Mouse (Mus musculus) right cerebral cortex, adult 18-20 months (tissue): ENCODE measurements at regions not wholly inside any gene's neighbourhood (a gene's known extent, or its start where the extent isn't known, plus 50 kb on each side); places are given as distances from the start of the nearest gene placed in this dataset.

Experiments used
- DNase-seq: peaks from one replicate; pipeline ENCODE4 v3.0.0; 2022; ENCODE audit warnings: mixed read lengths

DNA sequence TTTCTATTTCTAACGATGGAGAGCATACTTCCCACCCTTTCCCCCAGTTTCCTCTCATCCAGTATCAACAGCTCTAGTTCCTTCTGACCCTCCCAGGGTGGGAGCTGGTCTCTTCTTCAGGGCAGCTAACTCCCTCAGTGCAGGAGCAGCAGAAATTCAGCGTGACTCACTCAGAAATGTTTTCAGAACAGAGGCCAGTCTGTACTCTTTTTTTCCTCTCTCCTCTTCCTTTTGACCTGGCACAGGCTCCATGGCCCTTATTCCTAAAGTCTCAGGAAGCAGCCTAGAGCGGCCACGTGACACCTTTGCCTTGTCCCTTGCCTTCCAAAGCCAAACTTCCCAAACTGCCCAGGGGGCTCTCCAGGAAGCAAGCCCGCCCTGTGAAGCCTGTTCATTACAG is 55.4 kb downstream of the Pja1 start:
- no peak for DNase-seq

DNA sequence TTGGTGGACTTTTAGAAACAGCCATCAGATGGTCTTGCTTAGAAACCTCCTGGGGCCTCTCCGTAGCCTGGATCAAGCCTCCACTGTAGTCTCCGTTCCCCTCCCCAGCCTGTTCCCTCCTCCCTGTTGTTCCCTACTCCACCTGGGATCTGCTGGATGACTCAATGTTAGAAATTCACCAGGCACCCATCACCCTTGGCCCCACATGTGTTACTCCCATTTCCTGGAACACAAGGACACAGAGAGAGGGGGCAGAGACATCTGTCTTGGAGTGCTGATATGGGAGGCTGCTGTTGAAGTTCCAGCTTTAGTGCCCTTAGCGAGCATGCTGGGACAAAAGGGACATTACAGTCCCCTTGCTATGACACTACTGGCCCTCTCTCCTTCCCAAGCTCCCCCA is 60.1 kb downstream of the Pja1 start:
- DNase-seq: no peak

DNA sequence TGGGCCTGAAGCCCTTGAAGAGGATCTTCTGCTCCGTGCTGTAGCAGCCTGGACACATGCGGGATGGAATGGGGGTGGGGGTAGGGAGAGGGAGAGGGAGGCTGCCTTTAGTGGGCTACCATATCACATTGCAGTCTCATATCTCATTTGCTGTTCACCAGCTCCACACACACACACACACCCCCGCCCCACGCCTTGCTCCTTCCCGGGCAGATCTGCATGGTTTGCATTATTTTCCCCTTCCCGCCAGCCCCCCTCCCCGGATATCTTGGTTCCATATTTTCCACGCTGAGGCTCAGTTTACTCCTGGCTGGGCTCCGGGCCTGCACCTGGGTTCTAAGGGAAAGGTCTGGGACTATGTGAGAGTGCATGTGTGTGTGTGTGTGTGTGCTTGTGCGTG is 61.2 kb downstream of the Pja1 start:
- DNase-seq: no peak

DNA sequence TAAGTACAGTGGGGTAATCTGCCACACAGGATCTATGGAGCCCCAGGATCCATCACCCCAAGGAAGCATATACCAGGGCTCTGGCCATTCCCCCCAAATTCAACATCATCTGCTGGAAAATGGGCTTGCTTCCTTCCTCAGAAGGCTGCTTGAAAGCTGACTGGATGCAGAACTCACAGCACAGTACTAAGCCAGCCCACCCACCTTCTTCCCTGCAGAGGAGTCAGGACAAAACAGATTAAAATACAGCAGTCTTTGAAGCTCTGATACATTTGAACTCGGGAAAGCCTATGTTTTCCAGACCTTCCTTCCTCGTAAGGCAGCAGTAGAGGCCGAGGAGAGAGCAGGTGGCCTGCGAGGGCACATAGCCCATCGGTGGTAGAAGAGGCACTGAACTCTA is 61.7 kb downstream of the Pja1 start:
- no peak for DNase-seq

DNA sequence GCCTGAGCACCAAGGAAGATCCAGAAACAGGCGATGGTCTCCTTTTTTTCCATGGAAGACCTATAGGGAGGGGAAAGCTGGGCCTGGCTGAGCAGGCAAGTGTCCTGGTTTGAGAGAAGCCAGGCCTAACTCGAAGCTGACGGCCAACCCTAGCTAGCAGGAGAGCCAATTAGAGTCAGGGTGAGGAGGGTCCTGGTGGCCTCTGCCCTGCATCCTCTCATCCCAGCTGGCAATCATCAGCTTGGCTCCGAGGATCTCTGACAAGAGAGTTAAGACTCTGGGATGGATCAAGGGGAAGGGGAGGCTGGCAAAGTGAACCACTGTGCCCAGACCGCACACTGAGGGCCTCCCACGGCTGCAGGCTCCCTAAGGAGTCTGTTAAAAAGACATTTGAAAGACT is 62.3 kb downstream of the Pja1 start:
- no peak for DNase-seq

DNA sequence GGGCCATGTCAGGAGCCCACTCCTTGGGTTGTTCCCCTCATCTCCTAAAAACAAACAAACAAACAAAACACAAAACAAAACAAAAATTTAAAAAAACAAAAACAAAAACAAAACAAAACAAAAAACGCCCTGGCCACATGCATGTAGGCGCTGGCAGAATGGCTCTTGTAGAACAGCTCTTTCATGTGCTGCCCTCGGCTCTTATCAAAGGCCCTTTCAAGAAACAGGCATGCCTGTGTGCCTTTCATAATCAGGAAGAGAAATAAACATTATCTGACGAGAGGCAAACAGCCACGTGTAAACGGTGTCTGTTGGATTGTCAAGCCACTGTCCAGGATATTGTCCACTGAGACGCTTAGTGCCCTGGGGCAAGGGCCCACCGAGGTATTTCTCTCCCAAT is 65.2 kb downstream of the Pja1 start:
- DNase-seq: no peak

DNA sequence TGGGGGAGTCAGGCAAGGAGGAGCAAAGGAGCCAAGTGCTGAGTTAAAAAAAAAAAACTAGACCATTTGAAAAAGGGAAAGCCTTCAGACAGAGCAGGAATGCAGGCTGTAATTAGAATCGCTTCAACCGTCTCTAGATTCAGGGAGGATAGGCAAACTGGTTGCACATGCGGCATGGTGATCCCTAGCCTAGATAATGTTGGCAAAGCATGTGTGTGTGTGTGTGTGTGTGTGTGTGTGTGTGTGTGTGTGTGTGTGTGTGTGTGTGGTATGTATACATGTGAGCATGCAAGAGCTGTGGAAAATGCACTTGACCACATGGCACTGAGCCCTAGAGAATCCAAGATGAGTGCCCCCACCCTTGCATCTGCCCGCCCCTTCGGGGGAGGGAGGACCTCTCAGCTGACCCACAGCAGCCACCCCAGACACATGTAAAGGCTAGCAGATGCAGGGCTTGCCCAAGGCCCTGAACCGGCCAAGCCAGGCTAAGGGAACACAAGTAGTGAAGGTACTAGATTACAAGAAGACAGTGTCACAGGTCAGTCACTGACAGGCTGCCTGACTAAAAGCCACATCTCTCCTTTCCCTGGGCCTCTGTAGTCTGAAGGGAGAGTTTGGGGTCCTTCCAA is 67.4 kb downstream of the Pja1 start:
- no peak for DNase-seq

DNA sequence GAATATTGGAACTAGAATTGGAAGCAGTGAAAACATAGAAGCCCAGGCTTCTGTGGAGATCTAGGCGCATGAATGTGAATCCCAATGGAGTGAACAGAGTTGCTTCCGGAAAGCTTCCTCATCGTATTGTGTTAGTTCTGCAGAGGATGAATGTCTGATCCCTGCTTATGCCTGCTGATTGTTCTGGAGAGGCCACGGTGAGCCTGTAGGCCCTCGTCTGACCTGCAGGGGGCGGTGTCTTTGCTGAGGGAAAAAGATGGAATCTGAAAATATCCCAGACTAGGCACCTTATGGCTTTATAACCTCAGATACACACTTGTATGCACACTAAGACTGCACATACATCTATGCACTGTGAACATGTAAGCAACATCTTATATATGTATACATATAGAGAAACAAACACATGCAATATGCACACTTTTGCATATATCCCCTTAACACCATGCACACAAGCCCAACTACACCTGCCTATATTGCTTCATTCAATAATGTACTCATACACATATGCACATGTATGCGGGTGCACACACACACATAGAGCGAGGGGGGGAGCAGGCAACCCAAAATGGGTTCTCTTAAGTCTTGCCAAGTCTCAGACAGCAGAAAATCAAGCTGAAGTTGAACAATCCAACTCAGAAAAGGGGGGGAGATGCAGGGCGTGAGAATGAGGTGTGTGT is 68.1 kb downstream of the Pja1 start:
- DNase-seq: no peak

DNA sequence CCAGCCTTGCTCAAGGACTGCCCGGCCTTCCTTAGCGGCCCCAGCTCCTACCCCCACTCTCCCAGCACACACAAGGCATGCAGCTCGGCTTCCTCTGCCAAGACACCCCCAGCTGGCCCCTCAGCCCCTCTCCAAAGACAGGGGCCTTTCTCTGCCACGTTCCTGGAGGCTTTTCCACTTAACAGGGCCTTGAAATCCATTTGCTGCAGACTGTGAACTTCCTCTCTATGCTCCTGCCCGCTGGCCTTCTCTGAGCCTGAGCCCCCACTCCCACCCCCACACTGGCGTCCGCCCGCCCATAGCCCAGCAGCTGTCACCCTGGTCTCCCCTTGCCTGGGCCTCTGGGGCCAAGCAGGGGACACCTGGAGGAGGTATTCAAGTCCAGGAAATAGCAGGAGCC is 73.7 kb downstream of the Pja1 start:
- no peak for DNase-seq

DNA sequence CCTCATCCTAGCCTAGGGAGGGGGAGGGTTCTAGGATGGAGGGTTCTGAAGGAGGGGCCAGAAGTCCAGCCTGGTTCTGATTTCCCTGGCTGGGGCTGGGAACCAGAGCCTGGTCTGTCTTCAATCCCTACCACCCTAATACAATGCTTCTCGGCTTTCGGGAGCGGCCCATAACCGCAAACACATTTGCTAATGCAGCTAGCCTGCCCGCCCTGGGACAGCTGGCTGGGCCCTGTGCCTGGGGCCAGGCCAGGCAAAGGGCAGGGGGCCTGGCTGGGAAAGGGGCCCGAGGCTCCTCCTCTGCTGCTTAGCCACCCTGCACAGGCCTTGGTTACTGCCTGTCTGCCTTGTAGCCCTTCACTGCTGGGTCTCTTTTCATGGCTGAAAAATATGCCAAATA is 74.9 kb downstream of the Pja1 start:
- no peak for DNase-seq

DNA sequence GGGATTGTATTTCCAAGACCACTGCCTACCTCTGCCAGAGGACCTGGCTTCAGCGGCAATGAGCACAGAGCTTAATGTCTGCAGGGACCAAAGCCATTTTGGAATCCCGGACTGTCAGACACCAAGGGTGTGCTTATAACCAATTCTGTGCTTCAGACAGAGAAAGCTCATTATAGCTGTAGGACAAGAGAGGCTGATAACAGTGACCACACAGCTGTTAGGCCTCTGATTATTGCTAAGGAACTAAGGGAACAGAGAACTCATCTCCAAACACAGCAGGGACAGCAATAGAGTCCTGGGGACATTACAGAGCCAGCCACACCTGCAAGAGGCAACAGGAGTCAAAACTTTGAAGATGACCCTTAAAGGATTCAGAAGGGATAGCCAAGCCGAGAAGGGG is 76.0 kb downstream of the Pja1 start:
- no peak for DNase-seq

DNA sequence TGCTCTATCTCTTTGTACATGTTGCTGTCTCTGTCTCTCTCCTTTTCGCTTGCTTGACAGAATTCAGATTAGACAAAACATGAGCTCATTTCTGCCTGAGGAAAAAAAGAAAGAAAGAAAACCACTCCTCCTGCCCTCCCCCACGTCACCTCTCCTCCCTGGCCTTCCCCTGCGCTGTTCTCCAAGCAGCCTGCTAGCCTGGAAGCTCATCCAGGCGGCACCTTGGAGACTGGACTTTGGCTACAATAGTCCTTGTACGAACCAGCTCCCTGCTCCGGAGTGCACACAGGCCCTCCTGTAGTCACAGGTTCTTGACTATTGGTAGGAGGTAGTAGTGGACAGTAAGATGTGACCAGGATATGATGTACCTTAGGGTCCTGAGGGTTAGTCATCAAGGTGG is 79.4 kb downstream of the Pja1 start:
- DNase-seq: no peak

DNA sequence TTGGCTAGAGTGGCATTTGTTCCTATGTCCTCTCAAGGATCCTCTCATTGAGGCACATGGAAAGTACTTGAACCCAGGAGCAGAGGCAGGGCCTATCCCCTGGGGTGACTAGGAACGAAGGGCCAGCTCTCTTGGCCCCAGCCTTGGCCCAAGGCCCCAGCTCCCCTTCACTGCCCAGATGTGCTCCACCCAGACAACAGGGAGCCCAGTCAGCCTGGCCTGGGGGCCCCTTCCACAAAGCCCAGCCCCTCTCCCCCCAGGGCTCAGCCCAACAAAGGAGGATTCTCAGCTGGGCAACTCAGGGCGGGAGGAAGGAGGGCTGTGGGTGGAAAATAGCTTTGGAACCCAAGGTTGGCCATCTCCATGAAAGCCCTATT is 80.6 kb downstream of the Pja1 start:
- no peak for DNase-seq

DNA sequence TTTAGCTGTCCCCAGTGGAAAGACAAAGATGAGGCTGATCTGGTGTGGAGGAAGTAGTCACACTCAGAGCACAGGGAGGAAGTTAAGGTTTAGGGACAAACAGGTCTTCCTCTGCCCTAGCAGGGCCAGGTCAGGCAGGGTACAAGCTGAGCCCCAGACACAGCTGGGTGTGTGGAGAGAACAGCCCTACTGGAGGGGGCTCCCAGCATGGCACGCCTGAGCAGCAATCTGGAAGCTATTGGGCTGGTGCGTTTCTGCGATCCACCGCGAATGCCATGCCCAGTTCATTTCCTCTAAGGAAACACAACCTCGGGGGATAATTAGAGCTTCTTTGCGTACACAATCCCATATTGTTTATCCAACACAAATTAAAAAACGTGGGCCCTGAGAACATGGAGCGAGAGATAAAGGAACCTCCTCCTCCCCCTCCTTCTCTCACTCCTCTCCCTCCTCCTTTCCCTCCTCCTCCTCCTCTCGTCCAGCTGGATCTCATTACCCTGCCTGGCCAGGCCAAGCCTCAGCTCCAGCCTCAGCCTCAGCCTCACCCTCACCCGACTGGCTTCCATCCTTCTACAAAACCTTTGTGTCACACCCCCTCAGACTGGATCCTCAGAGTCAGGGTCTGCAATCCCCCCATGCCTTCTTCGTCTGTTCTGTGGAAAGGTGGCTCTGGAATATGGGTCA is 81.2 kb downstream of the Pja1 start:
- no peak for DNase-seq

DNA sequence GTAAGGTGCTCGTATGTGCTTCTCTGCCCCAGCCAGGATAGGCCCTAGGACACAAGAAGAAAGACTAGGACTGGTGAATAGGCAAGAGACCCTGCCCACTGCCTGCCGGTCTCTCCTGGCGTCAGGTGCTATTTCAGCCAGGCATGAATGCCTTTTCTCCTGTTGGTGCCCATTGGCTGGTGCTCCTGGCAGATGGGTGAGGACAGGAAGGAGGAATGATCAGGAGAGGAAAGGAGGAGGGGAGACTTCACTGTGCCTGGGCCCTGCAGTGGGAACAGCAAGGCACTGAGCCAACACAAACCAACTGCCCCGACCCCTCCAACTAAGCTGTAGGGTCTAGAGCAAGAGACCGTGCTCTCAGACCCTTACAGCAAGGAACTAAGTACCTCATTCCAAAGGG is 100.4 kb downstream of the Pja1 start:
- no peak for DNase-seq

DNA sequence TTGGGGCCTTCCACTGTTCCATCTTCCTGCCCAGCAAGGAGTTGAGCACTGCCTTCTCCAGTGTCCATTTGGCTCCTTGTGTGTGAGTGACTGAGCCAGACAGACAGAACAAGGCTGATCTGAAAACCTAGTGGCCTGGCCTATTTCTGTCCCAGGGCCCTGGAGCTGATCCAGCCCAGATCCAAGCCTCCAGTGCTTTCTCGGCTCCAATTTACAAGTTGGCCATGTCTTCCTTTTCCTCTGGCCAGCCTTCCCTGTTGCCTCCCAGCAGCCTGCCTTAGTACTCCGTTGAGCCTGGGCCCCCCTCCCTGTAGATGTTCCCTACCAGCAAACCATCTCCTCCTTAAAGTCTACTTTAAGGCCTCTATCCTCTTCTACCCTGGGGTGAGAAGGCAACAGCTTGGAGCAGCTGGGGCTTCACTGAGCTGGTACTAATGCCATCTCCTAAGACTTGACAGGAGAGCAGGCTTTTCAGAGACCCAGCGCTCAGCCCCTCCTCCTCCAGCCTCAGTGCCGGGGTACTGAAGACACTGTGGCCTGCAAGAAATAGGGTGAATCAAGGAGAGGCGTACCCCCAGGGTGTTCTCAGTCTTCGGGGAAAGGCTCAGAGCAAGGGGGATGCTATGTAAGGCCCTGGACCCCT is 101.7 kb downstream of the Pja1 start:
- no peak for DNase-seq

DNA sequence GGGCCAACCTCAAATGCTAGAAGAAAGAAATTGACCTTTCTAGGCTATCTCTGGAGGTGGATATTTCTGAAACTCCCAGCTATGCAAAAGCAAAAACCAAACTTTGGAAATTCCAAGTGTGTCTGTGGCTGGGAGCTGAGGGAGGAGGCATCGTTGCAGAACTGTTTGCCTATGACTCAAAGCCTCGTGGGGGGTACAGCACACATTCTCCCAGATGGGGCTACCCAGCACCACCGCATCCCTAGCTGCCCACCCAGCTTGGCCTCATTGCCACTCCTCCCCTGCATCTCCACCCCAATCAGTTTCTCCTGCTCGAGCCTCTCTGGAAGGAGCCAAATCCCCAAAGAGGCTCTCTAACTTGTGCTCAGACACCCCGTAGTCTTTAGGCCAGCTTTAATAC is 107.0 kb downstream of the Pja1 start:
- DNase-seq: no peak

DNA sequence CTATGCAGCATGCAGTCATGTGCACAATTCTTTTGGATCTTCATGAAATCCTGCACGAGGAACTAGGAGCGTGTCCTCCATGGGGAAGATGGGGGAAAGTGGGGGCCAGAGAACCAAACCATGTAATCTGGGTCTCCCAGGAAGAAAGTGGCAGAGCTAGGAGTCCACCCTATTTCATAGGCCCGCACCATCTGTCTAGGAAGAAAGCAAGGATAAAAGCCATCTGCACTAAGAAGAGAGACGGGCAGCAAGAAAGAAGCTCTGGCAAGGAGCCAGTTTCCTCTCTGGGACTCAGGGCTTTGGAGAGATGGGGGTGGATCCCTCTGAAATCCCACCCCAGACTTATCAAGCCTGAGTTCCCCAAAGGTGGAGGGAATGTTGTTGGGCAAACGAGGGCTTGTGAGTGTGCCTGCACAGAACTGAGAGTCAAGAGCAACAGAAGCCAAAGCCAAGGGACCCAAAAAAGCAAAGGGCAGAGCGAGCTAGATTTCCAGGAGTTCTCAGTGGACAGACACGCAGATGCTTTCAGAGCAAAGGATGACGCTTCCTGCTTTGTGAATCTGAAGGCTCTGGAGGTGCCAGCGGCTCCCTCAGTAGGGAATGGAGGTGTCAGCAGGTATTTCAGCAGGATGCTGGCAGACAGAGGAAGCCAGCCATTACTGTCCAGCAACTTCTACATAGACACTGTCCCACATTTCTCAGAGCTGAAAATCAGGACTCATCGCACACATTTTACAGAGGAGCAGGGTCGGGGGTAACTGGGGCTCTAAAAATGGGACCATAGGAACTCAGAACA is 110.8 kb downstream of the Pja1 start:
- peak; percentile 31 for DNase-seq

DNA sequence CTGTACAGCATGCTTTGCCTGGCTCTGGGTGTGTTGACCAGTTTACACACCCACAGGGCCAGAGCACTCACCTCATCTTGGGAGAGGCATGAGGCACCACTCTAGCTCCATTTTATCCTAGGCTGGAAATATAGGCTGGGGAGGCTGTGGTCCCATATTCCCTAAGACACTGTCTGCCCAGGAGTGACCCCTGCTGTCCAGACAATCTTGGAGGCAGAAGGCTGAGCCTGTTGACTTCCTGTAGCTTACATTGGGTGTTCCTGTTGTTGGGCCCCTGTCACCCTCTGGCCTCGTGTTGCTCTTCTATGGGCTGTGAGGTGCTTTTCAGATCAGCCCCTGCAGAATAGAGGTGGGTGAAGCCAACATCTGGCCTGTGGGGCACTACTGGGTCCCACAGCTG is 112.3 kb downstream of the Pja1 start:
- no peak for DNase-seq

DNA sequence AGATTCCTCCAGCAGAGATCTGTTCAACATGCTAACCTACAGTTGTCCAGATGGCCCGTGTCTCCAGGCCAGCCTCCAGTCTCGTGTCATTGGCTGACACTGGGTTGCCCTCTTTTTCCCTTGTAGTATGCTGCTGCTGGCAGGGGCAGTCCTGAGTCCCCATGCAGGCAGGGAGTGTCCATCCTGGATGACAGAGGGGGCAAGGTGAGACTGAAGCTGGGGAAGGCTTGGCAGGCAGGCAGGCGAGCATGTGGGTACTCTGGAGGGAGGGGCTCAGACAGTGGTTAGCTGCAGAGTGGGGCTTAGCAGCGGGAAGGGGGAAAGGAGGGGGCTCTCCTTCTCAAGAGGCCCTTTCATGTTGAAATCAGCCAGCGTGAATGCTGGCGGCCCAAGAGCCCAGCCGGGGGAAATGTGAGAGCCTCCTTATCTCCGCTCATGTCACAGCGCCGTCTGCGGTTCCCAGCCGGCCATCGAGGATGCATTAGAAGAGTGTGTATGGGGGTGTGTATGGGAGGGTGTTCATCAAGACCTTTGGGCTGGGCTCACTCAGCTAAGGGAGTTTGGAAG is 112.9 kb downstream of the Pja1 start:
- no peak for DNase-seq

DNA sequence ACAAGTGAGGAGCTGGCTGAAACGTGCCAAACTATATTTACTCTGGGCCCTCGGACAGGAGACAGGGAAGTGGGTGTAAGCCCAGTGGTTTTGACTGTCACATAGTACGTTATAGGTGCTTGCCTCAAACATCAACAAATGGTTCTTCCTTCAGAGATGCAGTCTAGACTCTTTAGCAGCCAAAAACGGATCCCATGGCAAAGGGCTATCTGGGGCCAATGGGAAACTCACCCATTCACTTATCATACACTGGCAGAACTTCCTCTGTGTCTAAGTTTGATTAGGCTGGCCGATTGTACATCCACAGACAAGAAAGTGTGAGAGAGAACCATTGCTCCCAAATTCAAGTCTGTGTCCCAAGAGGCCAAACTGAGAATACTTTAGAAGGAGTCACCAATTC is 115.9 kb downstream of the Pja1 start:
- DNase-seq: no peak

DNA sequence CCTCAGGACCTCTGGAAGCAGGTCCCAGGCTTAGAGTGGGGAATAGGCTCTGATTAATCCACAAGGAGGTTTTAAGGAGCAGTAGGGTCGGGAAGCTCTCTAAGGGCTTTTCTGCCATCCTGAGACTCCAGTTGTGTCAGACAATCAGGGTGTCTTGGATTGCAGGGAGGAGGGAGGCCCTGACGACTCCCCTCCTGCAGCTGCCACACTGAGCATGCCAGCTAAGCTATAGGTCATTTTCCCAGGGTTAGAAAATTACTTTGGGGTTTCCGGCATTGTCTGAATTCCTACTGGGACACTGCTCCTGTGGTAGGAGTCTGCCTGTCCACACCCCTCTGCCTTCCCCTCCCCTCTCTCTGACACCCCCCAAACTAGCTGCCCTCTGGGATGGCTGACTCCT is 120.8 kb downstream of the Pja1 start:
- no peak for DNase-seq

DNA sequence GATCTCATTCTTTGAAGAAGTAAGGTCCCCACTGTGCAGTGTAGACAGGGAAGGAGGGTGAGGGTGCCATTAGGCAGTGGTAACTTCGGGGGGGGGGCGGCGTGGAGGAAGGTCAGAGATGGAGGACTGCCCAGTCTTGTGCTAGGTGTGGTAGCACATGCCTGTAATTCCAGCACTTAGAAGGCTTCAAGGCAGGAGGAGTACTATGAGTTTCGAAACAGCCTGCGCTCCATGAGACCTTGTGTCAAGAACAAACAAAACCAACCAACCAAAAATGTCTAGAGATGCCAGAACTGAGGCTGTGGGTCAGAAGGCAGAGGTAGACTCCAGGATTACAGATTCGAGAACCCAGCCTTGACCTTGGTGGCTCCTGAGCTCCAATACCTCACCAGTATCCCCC is 130.8 kb downstream of the Pja1 start:
- DNase-seq: no peak
